In genomic region chr10:121305441-121305840, GRCm38 (mm10) we compare ENCODE assay signal across 9 mouse cellular contexts. TPM values are rescaled to one million over a fixed set of nuclear protein-coding genes. Genes with fewer than 3 reads are reported as not detected.
DNase-seq lines count a peak whose midpoint lies in the region; ATAC-seq and TF ChIP-seq lines count a peak whose summit lies in the region.
"Had no signal": no experiment of that assay in that cellular context is flagged by ENCODE, and none has a peak within 500 bp of the region (broad histone marks: within the 10 kb centered on the region; RNA-seq: fewer than 3 reads in every experiment).

No protein-coding gene starts in this region.

- no peak for TF ChIP-seq CTCF in brain, embryonic 14.5 days (IDR thresholded peaks at IDR 0.05; ENCODE audit: borderline replicate concordance, extremely low read depth, insufficient read depth, insufficient read length)

- ATAC-seq in liver, embryonic 12.5 days: no peak
- ATAC-seq in hematopoietic stem cell, adult 5-6 weeks (replicated peaks in 1 of 2; ENCODE audit: insufficient read depth in 1 of 2, low FRiP score in 2 of 2, low TSS enrichment in 1 of 2, low read depth in 1 of 2, poor library complexity in 2 of 2, severe bottlenecking in 2 of 2): peak; percentile 65 to 76; a peak in 2 of 4 replicates
- no peak for ATAC-seq in erythroid progenitor cell, adult 5-6 weeks (replicated peaks; ENCODE audit: low FRiP score, poor library complexity, severe bottlenecking)

- H3K27me3 ChIP-seq in liver, embryonic 12.5 days (replicated peaks): peaks cover 28% of the 10 kb centered on the region

- H3K9ac ChIP-seq in liver, embryonic 12.5 days: no peak overlapping the region
- H3K9ac ChIP-seq: limb, embryonic 12.5 days had no signal

- no peak overlapping the region for H3K4me3 ChIP-seq in liver, embryonic 12.5 days
- H3K4me3 ChIP-seq: limb, embryonic 12.5 days had no signal

- TF ChIP-seq POLR2A in brain, embryonic 14.5 days (IDR thresholded peaks at IDR 0.05; ENCODE audit: borderline replicate concordance, extremely low read depth, insufficient read depth, insufficient read length, poor library complexity, severe bottlenecking): no peak

- no peak overlapping the region for H3K27ac ChIP-seq in liver, embryonic 12.5 days
- H3K27ac ChIP-seq: limb, embryonic 12.5 days had no signal

- DNase-seq in liver: peak; percentile 29
- DNase-seq in brain, embryonic 14.5 days (ENCODE audit: low read depth): peak; percentile 45
- peak; percentile 85 for DNase-seq in lung, postnatal 36 days
- no peak for DNase-seq in urinary bladder, postnatal 36 days (ENCODE audit: low spot score in 2 of 2)
- no peak for DNase-seq in layer of hippocampus, postnatal 10 days (ENCODE audit: low spot score in 2 of 2)

- no peak overlapping the region for H3K4me2 ChIP-seq in liver, embryonic 12.5 days
- H3K4me2 ChIP-seq: limb, embryonic 12.5 days had no signal

- H3K36me3 ChIP-seq in liver, embryonic 12.5 days: no peaks in the 10 kb centered on the region
- H3K36me3 ChIP-seq: limb, embryonic 12.5 days had no signal

- WGBS in liver, embryonic 12.5 days (ENCODE audit: insufficient replicate concordance): 20% methylated on average over 5 of the region's 5 CpGs

- H3K9me3 ChIP-seq in liver, embryonic 12.5 days (replicated peaks): no peaks in the 10 kb centered on the region
- H3K9me3 ChIP-seq: limb, embryonic 12.5 days had no signal

- H3K4me1 ChIP-seq in liver, embryonic 12.5 days: peaks cover 9% of the 10 kb centered on the region

RNA-seq across cellular contexts. Expression of gene Tbc1d30, which starts 45.6 kb away (rescaled TPM):
- polyA plus RNA-seq in liver, embryonic 12.5 days (2016; fragmentation: Nextera tagmentation; extraction: Ambion mirVana): 0.11 and 0.30 TPM in 2 replicates
- 13.9 and 25.1 TPM in 2 replicates for polyA plus RNA-seq in brain, embryonic 14.5 days (2012; rRNA removed)
- 0.63 and 1.7 TPM in 2 replicates for total RNA-seq in hematopoietic stem cell, adult 5-6 weeks (2017)
- total RNA-seq in layer of hippocampus, postnatal 10 days (2021): 10 to 100 TPM; 42.0 to 44.1 TPM
- total RNA-seq in erythroid progenitor cell, adult 5-6 weeks (2015; ENCODE audit: low replicate concordance): 5.0 TPM in 1 of 2 replicates, not detected in the other
- total RNA-seq in erythroid progenitor cell, adult 5-6 weeks (2017; ENCODE audit: low replicate concordance): 1.0 TPM in 1 of 2 replicates, not detected in the other

RNA-seq across cellular contexts. Expression of gene Gns, which starts 59.4 kb away (rescaled TPM):
- 20.0 and 20.3 TPM in 2 replicates for polyA plus RNA-seq in liver, embryonic 12.5 days (2016; fragmentation: Nextera tagmentation; extraction: Ambion mirVana)
- polyA plus RNA-seq in brain, embryonic 14.5 days (2012; rRNA removed): 23.7 and 42.6 TPM in 2 replicates
- 24.3 and 37.2 TPM in 2 replicates for total RNA-seq in hematopoietic stem cell, adult 5-6 weeks (2017)
- 10 to 100 TPM; 75.8 to 79.0 TPM for total RNA-seq in layer of hippocampus, postnatal 10 days (2021)
- total RNA-seq in erythroid progenitor cell, adult 5-6 weeks (2015; ENCODE audit: low replicate concordance): 17.2 and 19.8 TPM in 2 replicates
- total RNA-seq in erythroid progenitor cell, adult 5-6 weeks (2017; ENCODE audit: low replicate concordance): 9.6 and 13.0 TPM in 2 replicates

Comparison
In these comparisons a context has a peak if more than half of its experiments do, and no peak if none do; other contexts are left out.
1. DNase-seq: peak in liver (single experiment), brain, embryonic 14.5 days (single experiment) and lung, postnatal 36 days (single experiment); none in urinary bladder, postnatal 36 days (0 of 2) and layer of hippocampus, postnatal 10 days (0 of 2).
2. ATAC-seq: peak in hematopoietic stem cell, adult 5-6 weeks (2 of 2); none in liver, embryonic 12.5 days (single experiment) and erythroid progenitor cell, adult 5-6 weeks (single experiment).
3. RNA of gene Tbc1d30, which starts 45.6 kb away (total RNA-seq): 42.0 to 44.1 TPM in layer of hippocampus, postnatal 10 days; 1.0 to 5.0 TPM in erythroid progenitor cell, adult 5-6 weeks and 0.63 to 1.7 TPM in hematopoietic stem cell, adult 5-6 weeks; every median in the first group is over 4 times any median in the second.